Comparison of ENCODE assay signal across 12 mouse cellular contexts in the genomic region with DNA sequence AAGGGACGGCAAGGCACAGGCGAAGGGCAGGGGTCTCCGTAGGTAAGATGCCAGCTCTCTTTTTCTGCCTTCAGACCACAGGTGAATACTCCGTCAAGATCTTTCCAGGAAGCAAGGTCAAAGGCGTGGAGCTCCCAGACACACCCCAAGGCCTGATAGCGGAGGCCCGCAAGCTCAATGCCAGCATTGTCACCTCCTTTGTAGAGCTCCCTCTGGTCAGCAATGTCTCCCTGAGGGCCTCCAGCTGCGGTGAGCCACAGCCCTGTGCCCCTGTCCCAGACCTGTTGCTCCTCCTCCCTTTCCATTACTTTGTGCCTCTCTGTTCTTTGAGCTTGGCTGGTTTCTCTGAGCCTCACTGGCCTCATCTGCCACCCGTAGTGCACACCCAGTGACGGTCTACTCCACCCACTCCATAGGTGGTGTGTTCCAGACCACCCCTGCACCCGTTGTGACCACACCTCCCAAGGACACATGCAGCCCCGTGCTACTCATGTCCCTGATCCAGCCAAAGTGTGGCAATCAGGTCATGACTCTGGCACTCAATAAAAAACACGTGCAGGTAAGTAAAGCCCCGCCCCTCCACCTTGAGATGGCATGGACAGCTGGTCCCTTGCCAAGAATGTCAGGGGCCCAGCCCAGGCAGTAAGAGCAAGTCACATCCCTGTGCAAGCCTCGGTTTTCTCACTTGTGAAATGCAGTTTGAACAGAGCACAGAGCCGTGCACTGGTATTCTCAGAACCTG. TPM values are rescaled to one million over a fixed set of nuclear protein-coding genes. Genes with fewer than 3 reads are reported as not detected.
DNase-seq lines count a peak whose midpoint lies in the region; ATAC-seq and TF ChIP-seq lines count a peak whose summit lies in the region.
"Had no signal": no experiment of that assay in that cellular context is flagged by ENCODE, and none has a peak within 500 bp of the region (broad histone marks: within the 10 kb centered on the region; RNA-seq: fewer than 3 reads in every experiment).

No protein-coding gene starts in this region.

- H3K9me3 ChIP-seq in E14TG2a.4 (ENCODE audit: low read length): no peaks in the 10 kb centered on the region
- 0 out of 2 replicates have a peak, but pooled peaks cover 3% of the 10 kb centered on the region for H3K9me3 ChIP-seq in intestine, embryonic 14.5 days (ENCODE audit: control insufficient read depth, low read length)
- 0 out of 2 replicates have a peak, but pooled peaks cover 5% of the 10 kb centered on the region for H3K9me3 ChIP-seq in limb, embryonic 12.5 days
- H3K9me3 ChIP-seq in lung, embryonic 15.5 days: no peaks in the 10 kb centered on the region
- H3K9me3 ChIP-seq: forebrain, embryonic 13.5 days had no signal

- WGBS in intestine, embryonic 14.5 days: 72% methylated on average over 16 of the region's 16 CpGs
- WGBS in limb, embryonic 12.5 days: 79% methylated on average over 16 of the region's 16 CpGs
- WGBS in lung, embryonic 15.5 days: 60% methylated on average over 16 of the region's 16 CpGs

- peaks cover 31% of the 10 kb centered on the region for H3K4me1 ChIP-seq in E14TG2a.4 (replicated peaks; ENCODE audit: low read depth, low read length)
- no peaks in the 10 kb centered on the region for H3K4me1 ChIP-seq in intestine, embryonic 14.5 days (replicated peaks; ENCODE audit: control insufficient read depth, insufficient read depth, low read length)
- H3K4me1 ChIP-seq in limb, embryonic 12.5 days (replicated peaks): 0 out of 2 replicates have a peak, but pooled peaks cover 3% of the 10 kb centered on the region
- peaks cover 10% of the 10 kb centered on the region; the same call in 1 of the 2 replicates for H3K4me1 ChIP-seq in lung, embryonic 15.5 days
- H3K4me1 ChIP-seq: forebrain, embryonic 13.5 days; hindbrain, embryonic 13.5 days had no signal

- peak; percentile 67 for DNase-seq in intestine, embryonic 14.5 days (ENCODE audit: low spot score)
- no peak for DNase-seq in thymus, postnatal 14 days
- no peak for DNase-seq in ovary, postnatal 36 days (ENCODE audit: low spot score)
- no peak for DNase-seq in cerebellum, postnatal 10 days
- no peak for DNase-seq in MN1 (ENCODE audit: low spot score)
- DNase-seq: right cerebral cortex, adult 18-20 months had no signal

- peak; percentile 84 for ATAC-seq in intestine, embryonic 14.5 days (replicated peaks; ENCODE audit: low FRiP score, low TSS enrichment, low read depth)
- peak; percentile 39; the same call in 1 of the 2 replicates for ATAC-seq in limb, embryonic 12.5 days (ENCODE audit: insufficient number of reproducible peaks, insufficient read depth, low FRiP score, low TSS enrichment, low read depth)
- peak; percentile 64 for ATAC-seq in lung, embryonic 15.5 days (ENCODE audit: borderline replicate concordance, extremely low read depth, low FRiP score, low TSS enrichment)
- ATAC-seq: activated CD4-positive, CD25-positive, alpha-beta regulatory T cell, adult 4 months; forebrain, embryonic 13.5 days had no signal

- H3K36me3 ChIP-seq in E14TG2a.4 (ENCODE audit: insufficient read depth, low read length): peaks cover 93% of the 10 kb centered on the region
- H3K36me3 ChIP-seq in intestine, embryonic 14.5 days (ENCODE audit: control insufficient read depth, insufficient read depth, low read length): peaks cover 16% of the 10 kb centered on the region; the same call in 1 of the 2 replicates
- no peaks in the 10 kb centered on the region for H3K36me3 ChIP-seq in limb, embryonic 12.5 days
- H3K36me3 ChIP-seq in lung, embryonic 15.5 days: peaks cover 73% of the 10 kb centered on the region
- H3K36me3 ChIP-seq: hindbrain, embryonic 13.5 days had no signal

- peak overlapping the region; percentile 1; the same call in 1 of the 2 replicates for H3K27ac ChIP-seq in intestine, embryonic 14.5 days (ENCODE audit: low read depth)
- H3K27ac ChIP-seq in limb, embryonic 12.5 days: no peak overlapping the region
- H3K27ac ChIP-seq in lung, embryonic 15.5 days: 0 out of 2 replicates have a peak overlapping the region, but pooled peaks have one; percentile 1
- H3K27ac ChIP-seq: forebrain, embryonic 13.5 days; hindbrain, embryonic 13.5 days had no signal

- H3K9ac ChIP-seq in intestine, embryonic 14.5 days (ENCODE audit: low read length): no peak overlapping the region
- no peak overlapping the region for H3K9ac ChIP-seq in limb, embryonic 12.5 days (replicated peaks)
- no peak overlapping the region for H3K9ac ChIP-seq in lung, embryonic 15.5 days
- H3K9ac ChIP-seq: forebrain, embryonic 13.5 days; hindbrain, embryonic 13.5 days had no signal

- H3K27me3 ChIP-seq in E14TG2a.4 (ENCODE audit: insufficient read depth, low read length): no peaks in the 10 kb centered on the region
- H3K27me3 ChIP-seq in intestine, embryonic 14.5 days (replicated peaks; ENCODE audit: control insufficient read depth, insufficient read depth, low read length): no peaks in the 10 kb centered on the region
- H3K27me3 ChIP-seq in limb, embryonic 12.5 days: no peaks in the 10 kb centered on the region
- H3K27me3 ChIP-seq in lung, embryonic 15.5 days: no peaks in the 10 kb centered on the region
- H3K27me3 ChIP-seq: forebrain, embryonic 13.5 days; hindbrain, embryonic 13.5 days had no signal

- no peak overlapping the region for H3K4me2 ChIP-seq in intestine, embryonic 14.5 days (ENCODE audit: low read length)
- no peak overlapping the region for H3K4me2 ChIP-seq in limb, embryonic 12.5 days
- no peak overlapping the region for H3K4me2 ChIP-seq in lung, embryonic 15.5 days
- H3K4me2 ChIP-seq: forebrain, embryonic 13.5 days; hindbrain, embryonic 13.5 days had no signal

- no peak for TF ChIP-seq CTCF in E14TG2a.4 (conservative IDR thresholded peaks at IDR 0.05; ENCODE audit: low read length)

- peak overlapping the region; percentile 13 for H3K4me3 ChIP-seq in E14TG2a.4 (replicated peaks; ENCODE audit: low read length)
- no peak overlapping the region for H3K4me3 ChIP-seq in intestine, embryonic 14.5 days (ENCODE audit: low read depth, low read length)
- H3K4me3 ChIP-seq in limb, embryonic 12.5 days (replicated peaks): no peak overlapping the region
- no peak overlapping the region for H3K4me3 ChIP-seq in lung, embryonic 15.5 days
- H3K4me3 ChIP-seq: forebrain, embryonic 13.5 days; hindbrain, embryonic 13.5 days had no signal

RNA-seq across cellular contexts. Expression of a gene that starts 27.0 kb away (rescaled TPM):
- polyA plus RNA-seq in intestine, embryonic 14.5 days (2014; fragmentation: Nextera tagmentation; extraction: Ambion mirVana): 59.5 and 61.4 TPM in 2 replicates
- 24.7 and 25.7 TPM in 2 replicates for polyA plus RNA-seq in limb, embryonic 12.5 days (2016; fragmentation: Nextera tagmentation; extraction: Ambion mirVana)
- polyA plus RNA-seq in lung, embryonic 15.5 days (2015; fragmentation: Nextera tagmentation; extraction: Ambion mirVana): 102 and 107 TPM in 2 replicates
- polyA plus RNA-seq: activated CD4-positive, CD25-positive, alpha-beta regulatory T cell, adult 4 months had no signal

RNA-seq across cellular contexts. Expression of a gene that starts 30.6 kb away (rescaled TPM):
- 32.9 and 35.6 TPM in 2 replicates for polyA plus RNA-seq in intestine, embryonic 14.5 days (2014; fragmentation: Nextera tagmentation; extraction: Ambion mirVana)
- polyA plus RNA-seq in limb, embryonic 12.5 days (2016; fragmentation: Nextera tagmentation; extraction: Ambion mirVana): 31.0 and 32.9 TPM in 2 replicates
- polyA plus RNA-seq in lung, embryonic 15.5 days (2015; fragmentation: Nextera tagmentation; extraction: Ambion mirVana): 27.9 and 28.6 TPM in 2 replicates

RNA-seq across cellular contexts. Expression of a gene that starts 39.5 kb away (rescaled TPM):
- polyA plus RNA-seq in intestine, embryonic 14.5 days (2014; fragmentation: Nextera tagmentation; extraction: Ambion mirVana): 83.8 and 85.2 TPM in 2 replicates
- polyA plus RNA-seq in limb, embryonic 12.5 days (2016; fragmentation: Nextera tagmentation; extraction: Ambion mirVana): 129 and 136 TPM in 2 replicates
- 89.6 and 98.7 TPM in 2 replicates for polyA plus RNA-seq in lung, embryonic 15.5 days (2015; fragmentation: Nextera tagmentation; extraction: Ambion mirVana)

RNA-seq across cellular contexts. Expression of a gene that starts 47.5 kb away (rescaled TPM):
- 32.5 and 32.7 TPM in 2 replicates for polyA plus RNA-seq in intestine, embryonic 14.5 days (2014; fragmentation: Nextera tagmentation; extraction: Ambion mirVana)
- polyA plus RNA-seq in limb, embryonic 12.5 days (2016; fragmentation: Nextera tagmentation; extraction: Ambion mirVana): 17.0 and 17.1 TPM in 2 replicates
- 40.5 and 41.4 TPM in 2 replicates for polyA plus RNA-seq in lung, embryonic 15.5 days (2015; fragmentation: Nextera tagmentation; extraction: Ambion mirVana)

RNA-seq across cellular contexts. Expression of a gene that starts 51.8 kb away (rescaled TPM):
- 22.8 and 24.6 TPM in 2 replicates for polyA plus RNA-seq in intestine, embryonic 14.5 days (2014; fragmentation: Nextera tagmentation; extraction: Ambion mirVana)
- 34.3 and 34.4 TPM in 2 replicates for polyA plus RNA-seq in limb, embryonic 12.5 days (2016; fragmentation: Nextera tagmentation; extraction: Ambion mirVana)
- polyA plus RNA-seq in lung, embryonic 15.5 days (2015; fragmentation: Nextera tagmentation; extraction: Ambion mirVana): 53.6 and 60.6 TPM in 2 replicates
